Mouse (Mus musculus) C3H10T1/2 (cell line): ENCODE data around the gene Fyb. TPM values are rescaled to one million over a fixed set of nuclear protein-coding genes. Genes with fewer than 3 reads are reported as not detected.

Experiments
- polyA plus RNA-seq, 2 experiments: library from polyadenylated mRNA; unstranded; fragments of >200 nt; fragmentation: generic; extraction: Trizol; gene quantifications; one replicate each; pipeline ENCODE4 v1.2.1; 2012; ENCODE audit warnings: missing spikeins in 2 of 2

Gene Fyb
- polyA plus RNA-seq, result 100 to 1,000 TPM; 125 to 173 TPM

DNA sequence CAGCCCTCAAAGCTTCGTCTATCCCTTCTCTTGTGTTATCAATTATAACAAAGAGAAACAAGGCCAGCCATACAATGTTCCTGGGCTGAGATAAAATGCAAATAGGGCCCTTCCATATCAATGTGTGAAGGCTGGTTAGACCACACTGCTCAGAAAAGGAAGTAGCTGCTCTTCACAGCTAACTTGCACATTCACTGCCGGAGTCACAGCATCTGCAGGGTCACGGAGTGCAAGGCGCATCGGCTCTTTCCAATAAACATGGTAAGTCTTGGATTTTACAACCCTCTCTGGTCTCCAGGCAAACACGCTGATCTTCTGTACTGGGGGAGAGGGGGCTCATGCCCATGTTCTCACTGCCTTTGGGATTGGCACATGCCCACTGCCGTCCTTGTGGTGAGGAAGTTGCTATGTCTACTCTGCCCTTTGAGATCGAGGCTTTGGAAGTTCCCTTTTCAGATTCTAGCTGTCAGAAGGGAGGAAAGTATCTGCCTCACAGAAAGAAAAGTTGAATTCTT lies at the start of gene Fyb:
Gene Fyb (plus strand): TSS at position 201 of the 515 bp plus-strand sequence.

GRCm38 (mm10) chr15:6707936-6708525 lies 185.4 kb downstream of the Fyb start, which contains the start of gene Rictor:
Gene Rictor, plus strand, starts transcription at chr15:6708379.

Other genes starting within 250 kb of the Fyb start
- gene Dab2, start 223.1 kb upstream of the Fyb start, polyA plus RNA-seq, result 10 to 100 TPM; 11.7 to 72.2 TPM
- gene C9, start 77.5 kb upstream of the Fyb start, polyA plus RNA-seq, result not detected
- gene Rictor, start 185.5 kb downstream of the Fyb start, polyA plus RNA-seq, result 1 to 10 TPM in 1 of 2 experiments, under 1 TPM in 1; 0.18 to 2.0 TPM